Mouse (Mus musculus): ENCODE data around the gene Elmsan1. TPM values are rescaled to one million over a fixed set of nuclear protein-coding genes. Genes with fewer than 3 reads are reported as not detected.
A peak's percentile ranks its signal among the peaks of the same experiment; 100 is the strongest.
"Not testable (repeated sequence)": the region's sequence is repeated elsewhere in the genome, so short reads cannot be mapped to it uniquely, and the experiment has no call there.

Elmsan1 gene
- polyA plus RNA-seq, 1 experiment, result 25.9 TPM

GRCm38 (mm10) chr12:84243076-84243770 is 24.5 kb upstream of the Elmsan1 start:
- WGBS, result 82% methylated on average over 7 of the region's 7 CpGs
- no peaks in the 10 kb centered on the region for H3K27me3 ChIP-seq (ENCODE audit: control insufficient read depth, insufficient read depth, low read length)
- peak overlapping the region; percentile 64 for H3K27ac ChIP-seq (ENCODE audit: insufficient read depth, low read depth, low read length)

GRCm38 (mm10) chr12:84237036-84237435 is 18.4 kb upstream of the Elmsan1 start:
- H3K27ac ChIP-seq (ENCODE audit: insufficient read depth, low read depth, low read length); H3K4me3 ChIP-seq (ENCODE audit: low read depth, low read length); H3K36me3 ChIP-seq (ENCODE audit: control insufficient read depth, insufficient read depth, low read length); H3K27me3 ChIP-seq (ENCODE audit: control insufficient read depth, insufficient read depth, low read length): not testable (repeated sequence)
- 62% methylated on average over 5 of the region's 5 CpGs for WGBS
- peaks cover 13% of the 10 kb centered on the region for H3K4me1 ChIP-seq (ENCODE audit: control insufficient read depth, insufficient read depth, insufficient read length, low read length)

More at GRCm38 (mm10) chr12:84243076-84243770, 24.5 kb upstream of the Elmsan1 start:
- Histone ChIP-seq H3K4me1 (ENCODE audit: control insufficient read depth, insufficient read depth, insufficient read length, low read length) (peaks cover 15% of the 10 kb centered on the region; the same call in 1 of the 2 replicates), H3K4me3 (ENCODE audit: low read depth, low read length) (no peak overlapping the region), H3K36me3 (ENCODE audit: control insufficient read depth, insufficient read depth, low read length) (no peaks in the 10 kb centered on the region)
- no peak for TF ChIP-seq POLR2A (IDR thresholded peaks at IDR 0.05; ENCODE audit: low read depth, low read length)
- TF ChIP-seq CTCF (IDR thresholded peaks at IDR 0.05; ENCODE audit: extremely low read depth, insufficient read length, insufficient replicate concordance, low read depth, low read length), result no peak

- Histone ChIP-seq H3K27ac (ENCODE audit: insufficient read depth, low read depth, low read length) (no peak overlapping the region), H3K27me3 (ENCODE audit: control insufficient read depth, insufficient read depth, low read length) (no peaks in the 10 kb centered on the region), H3K36me3 (ENCODE audit: control insufficient read depth, insufficient read depth, low read length) (no peaks in the 10 kb centered on the region), H3K4me1 (ENCODE audit: control insufficient read depth, insufficient read depth, insufficient read length, low read length) (peaks cover 11% of the 10 kb centered on the region), H3K4me3 (ENCODE audit: low read depth, low read length) (no peak overlapping the region)
- TF ChIP-seq POLR2A (IDR thresholded peaks at IDR 0.05; ENCODE audit: low read depth, low read length) (no peak), CTCF (IDR thresholded peaks at IDR 0.05; ENCODE audit: extremely low read depth, insufficient read length, insufficient replicate concordance, low read depth, low read length) (no peak)
- whole genome bisulfite sequencing, result 74% methylated on average over 10 of the region's 10 CpGs
Observed at GRCm38 (mm10) chr12:84235981-84236752, 17.5 kb upstream of the Elmsan1 start.

- Histone ChIP-seq H3K27me3 (ENCODE audit: control insufficient read depth, insufficient read depth, low read length) (no peaks in the 10 kb centered on the region), H3K27ac (ENCODE audit: insufficient read depth, low read depth, low read length) (no peak overlapping the region), H3K36me3 (ENCODE audit: control insufficient read depth, insufficient read depth, low read length) (no peaks in the 10 kb centered on the region), H3K4me3 (ENCODE audit: low read depth, low read length) (no peak overlapping the region), H3K4me1 (ENCODE audit: control insufficient read depth, insufficient read depth, insufficient read length, low read length) (peaks cover 8% of the 10 kb centered on the region)
- TF ChIP-seq CTCF (IDR thresholded peaks at IDR 0.05; ENCODE audit: extremely low read depth, insufficient read length, insufficient replicate concordance, low read depth, low read length) (no peak), POLR2A (IDR thresholded peaks at IDR 0.05; ENCODE audit: low read depth, low read length) (no peak)
- 84% methylated on average over 6 of the region's 6 CpGs for WGBS
Observed at GRCm38 (mm10) chr12:84235577-84235976, 16.9 kb upstream of the Elmsan1 start.

GRCm38 (mm10) chr12:84233488-84234100 is 14.9 kb upstream of the Elmsan1 start:
- no peaks in the 10 kb centered on the region for H3K36me3 ChIP-seq (ENCODE audit: control insufficient read depth, insufficient read depth, low read length)
- 43% methylated on average over 8 of the region's 8 CpGs for WGBS
- TF ChIP-seq POLR2A (IDR thresholded peaks at IDR 0.05; ENCODE audit: low read depth, low read length), result no peak
- TF ChIP-seq CTCF (IDR thresholded peaks at IDR 0.05; ENCODE audit: extremely low read depth, insufficient read length, insufficient replicate concordance, low read depth, low read length), result no peak
- no peak overlapping the region for H3K4me3 ChIP-seq (ENCODE audit: low read depth, low read length)
- H3K27ac ChIP-seq (ENCODE audit: insufficient read depth, low read depth, low read length), result peak overlapping the region; percentile 87
- H3K27me3 ChIP-seq (ENCODE audit: control insufficient read depth, insufficient read depth, low read length), result no peaks in the 10 kb centered on the region
- peaks cover 8% of the 10 kb centered on the region for H3K4me1 ChIP-seq (ENCODE audit: control insufficient read depth, insufficient read depth, insufficient read length, low read length)

GRCm38 (mm10) chr12:84226117-84226840 is 7.6 kb upstream of the Elmsan1 start:
- 68% methylated on average over 9 of the region's 9 CpGs for WGBS
- no peak overlapping the region for H3K4me3 ChIP-seq (ENCODE audit: low read depth, low read length)
- H3K36me3 ChIP-seq (ENCODE audit: control insufficient read depth, insufficient read depth, low read length), result no peaks in the 10 kb centered on the region
- no peak for TF ChIP-seq CTCF (IDR thresholded peaks at IDR 0.05; ENCODE audit: extremely low read depth, insufficient read length, insufficient replicate concordance, low read depth, low read length)
- no peak for TF ChIP-seq POLR2A (IDR thresholded peaks at IDR 0.05; ENCODE audit: low read depth, low read length)
- peaks cover 22% of the 10 kb centered on the region; the same call in 1 of the 2 replicates for H3K4me1 ChIP-seq (ENCODE audit: control insufficient read depth, insufficient read depth, insufficient read length, low read length)
- no peaks in the 10 kb centered on the region for H3K27me3 ChIP-seq (ENCODE audit: control insufficient read depth, insufficient read depth, low read length)
- H3K27ac ChIP-seq (ENCODE audit: insufficient read depth, low read depth, low read length), result peak overlapping the region; percentile 89
